Mouse (Mus musculus) forebrain, embryonic 13.5 days (tissue): ENCODE data around the gene Cdc42ep2. TPM values are rescaled to one million over a fixed set of nuclear protein-coding genes. Genes with fewer than 3 reads are reported as not detected.
A peak's percentile ranks its signal among the peaks of the same experiment; 100 is the strongest.
"Not testable (repeated sequence)": the region's sequence is repeated elsewhere in the genome, so short reads cannot be mapped to it uniquely, and the experiment has no call there.

Experiments used
- ATAC-seq: fragments of 200-750 bp; cut with Nextera tagmentation; 2 replicates; pipeline ENCODE4 v1.8.0; 2017
- H3K27ac ChIP-seq: fragments of 300-500 bp; sonication (generic); 2 replicates; pipeline ENCODE4 v1.5.1; 2015; ENCODE audit warnings: inconsistent platforms, mild to moderate bottlenecking, moderate library complexity
- H3K27me3 ChIP-seq: fragments of 300-500 bp; sonication (generic); 2 replicates; pipeline ENCODE4 v1.6.1; 2015; ENCODE audit warnings: mild to moderate bottlenecking, inconsistent platforms
- H3K36me3 ChIP-seq: fragments of 300-500 bp; sonication (generic); 2 replicates; pipeline ENCODE4 v1.6.1; 2015; ENCODE audit warnings: mild to moderate bottlenecking, inconsistent platforms; ENCODE audit not compliant: poor library complexity, severe bottlenecking
- H3K4me1 ChIP-seq: fragments of 300-500 bp; sonication (generic); 2 replicates; pipeline ENCODE4 v1.6.1; 2015; ENCODE audit warnings: inconsistent platforms
- H3K4me2 ChIP-seq: fragments of 300-500 bp; sonication (generic); 2 replicates; pipeline ENCODE4 v1.6.1; 2015; ENCODE audit warnings: inconsistent platforms, mild to moderate bottlenecking, moderate library complexity
- H3K4me3 ChIP-seq: fragments of 300-500 bp; sonication (generic); 2 replicates; pipeline ENCODE4 v1.5.1; 2015; ENCODE audit warnings: mild to moderate bottlenecking, inconsistent platforms
- H3K9ac ChIP-seq: fragments of 300-500 bp; sonication (generic); 2 replicates; pipeline ENCODE4 v1.6.1; 2015; ENCODE audit warnings: mild to moderate bottlenecking, inconsistent platforms
- H3K9me3 ChIP-seq: fragments of 300-500 bp; sonication (generic); replicated peaks from 2 replicates; pipeline ENCODE4 v1.6.1; 2016; ENCODE audit warnings: inconsistent platforms
- WGBS: fragments of 180-500 bp; shearing (Covaris S2); methylation state at CpG from one replicate; pipeline ENCODE4 v1.1.7; 2015; 5-methylcytosine and 5-hydroxymethylcytosine counted together
- polyA plus RNA-seq: library from polyadenylated mRNA; unstranded; fragments of >200 nt; fragmentation: Nextera tagmentation; extraction: Ambion mirVana; gene quantifications from 2 replicates; pipeline ENCODE4 v1.2.1, GENCODE M21; 2015

The Cdc42ep2 gene
- polyA plus RNA-seq, 1 experiment from 2014 or later = 4.2 TPM

DNA sequence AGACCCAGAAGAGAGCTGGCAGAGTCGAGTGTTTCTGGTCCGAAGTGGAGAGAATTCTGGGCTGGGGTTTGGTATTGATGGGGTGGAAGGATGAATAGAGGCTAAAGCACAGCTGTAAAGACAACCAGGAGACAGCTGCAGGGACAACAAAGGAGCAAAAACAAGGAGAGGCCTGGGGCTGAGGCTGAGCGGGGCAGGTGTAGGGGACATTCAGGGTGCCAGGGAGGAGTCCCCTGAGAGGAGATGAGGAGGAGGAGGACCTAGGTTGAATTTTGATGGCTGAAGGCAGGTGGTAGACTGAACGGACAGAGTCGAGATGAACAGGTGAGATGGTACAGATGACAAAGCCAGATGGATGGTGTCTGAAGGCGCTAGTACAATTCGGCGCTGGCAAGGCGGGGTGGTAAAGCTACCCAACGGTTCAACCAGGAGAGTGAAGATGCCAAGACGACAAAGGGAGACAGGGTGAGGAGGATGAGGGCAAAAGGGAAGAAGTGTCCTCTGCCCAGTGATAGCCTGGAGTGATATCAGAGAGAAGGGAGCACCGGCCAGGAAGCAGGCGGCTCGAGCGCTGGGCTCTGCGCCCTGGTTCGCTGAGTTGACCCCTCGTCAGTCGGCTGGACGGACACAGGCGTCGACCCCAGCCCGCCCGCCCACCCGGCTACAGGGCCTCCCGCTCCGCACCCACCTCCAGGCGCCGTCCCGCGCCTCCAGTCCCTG lies 31.2 kb downstream of the Cdc42ep2 start:
- peaks cover 41% of the 10 kb centered on the region for H3K36me3 ChIP-seq
- ATAC-seq = no peak; the same call in 1 of the 2 replicates
- WGBS = 12% methylated on average over 16 of the region's 31 CpGs

DNA sequence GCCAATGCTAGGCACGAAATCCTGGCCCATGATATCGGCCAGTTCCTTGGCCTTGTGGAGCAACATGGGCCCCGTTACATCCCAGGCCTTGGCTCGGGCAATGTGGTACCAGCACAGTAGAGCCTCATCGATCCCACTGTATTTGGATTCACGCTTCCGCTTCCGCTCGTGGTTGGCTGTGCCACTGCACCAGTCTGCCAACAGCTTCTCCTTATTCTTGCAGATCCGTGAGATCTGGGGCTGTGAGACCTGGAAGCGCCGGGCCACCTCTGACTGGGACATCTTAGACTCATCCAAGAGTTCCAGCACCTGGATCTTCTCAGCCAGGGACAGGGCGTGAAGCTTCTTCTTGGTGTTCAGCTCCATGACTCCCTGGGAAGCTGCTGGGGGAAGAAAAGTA lies 31.9 kb downstream of the Cdc42ep2 start:
- Histone ChIP-seq H3K4me1 (peaks cover 37% of the 10 kb centered on the region), H3K36me3 (peaks cover 36% of the 10 kb centered on the region), H3K27me3 (no peaks in the 10 kb centered on the region), H3K9ac (peak overlapping the region; percentile 88), H3K9me3 (no peaks in the 10 kb centered on the region), H3K27ac (0 out of 2 replicates have a peak overlapping the region, but pooled peaks have one; percentile 31), H3K4me3 (peak overlapping the region; percentile 64), H3K4me2 (peak overlapping the region; percentile 77)
- WGBS = 94% methylated on average over 13 of the region's 13 CpGs
- no peak for ATAC-seq

More for the DNA sequence above, 31.2 kb downstream of the Cdc42ep2 start:
- Histone ChIP-seq H3K27me3 (no peaks in the 10 kb centered on the region), H3K9ac (peak overlapping the region; percentile 88), H3K4me1 (peaks cover 37% of the 10 kb centered on the region), H3K4me3 (peak overlapping the region; percentile 64), H3K27ac (peak overlapping the region; percentile 57), H3K4me2 (peak overlapping the region; percentile 77), H3K9me3 (no peaks in the 10 kb centered on the region)

DNA sequence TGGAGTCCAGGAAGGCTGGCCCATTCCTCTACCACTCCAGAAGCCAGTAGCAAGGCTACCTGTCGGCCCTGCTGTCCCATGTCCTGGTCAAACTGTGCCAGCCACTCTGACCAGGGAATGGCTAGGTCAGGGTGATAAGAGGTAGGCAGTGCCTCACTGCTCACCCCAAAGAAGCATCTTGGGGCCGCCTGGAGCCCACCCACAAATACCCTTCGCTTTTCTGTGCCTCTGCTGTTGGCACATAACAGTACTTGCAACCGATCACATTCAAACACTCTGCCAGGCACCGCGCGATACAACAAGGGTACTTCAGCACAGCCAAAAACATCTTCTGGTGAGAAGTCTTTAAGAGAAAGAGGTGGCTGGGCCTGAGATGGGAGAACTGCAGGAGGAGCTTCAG lies 32.4 kb downstream of the Cdc42ep2 start:
- no peak for ATAC-seq
- H3K4me2 ChIP-seq = peak overlapping the region; percentile 77
- no peaks in the 10 kb centered on the region for H3K9me3 ChIP-seq
- no peak overlapping the region for H3K9ac ChIP-seq
- no peaks in the 10 kb centered on the region for H3K27me3 ChIP-seq
- H3K4me1 ChIP-seq = peaks cover 37% of the 10 kb centered on the region
- peaks cover 31% of the 10 kb centered on the region for H3K36me3 ChIP-seq
- H3K4me3 ChIP-seq = peak overlapping the region; percentile 64
- no peak overlapping the region for H3K27ac ChIP-seq
- WGBS = 94% methylated on average over 7 of the region's 7 CpGs

DNA sequence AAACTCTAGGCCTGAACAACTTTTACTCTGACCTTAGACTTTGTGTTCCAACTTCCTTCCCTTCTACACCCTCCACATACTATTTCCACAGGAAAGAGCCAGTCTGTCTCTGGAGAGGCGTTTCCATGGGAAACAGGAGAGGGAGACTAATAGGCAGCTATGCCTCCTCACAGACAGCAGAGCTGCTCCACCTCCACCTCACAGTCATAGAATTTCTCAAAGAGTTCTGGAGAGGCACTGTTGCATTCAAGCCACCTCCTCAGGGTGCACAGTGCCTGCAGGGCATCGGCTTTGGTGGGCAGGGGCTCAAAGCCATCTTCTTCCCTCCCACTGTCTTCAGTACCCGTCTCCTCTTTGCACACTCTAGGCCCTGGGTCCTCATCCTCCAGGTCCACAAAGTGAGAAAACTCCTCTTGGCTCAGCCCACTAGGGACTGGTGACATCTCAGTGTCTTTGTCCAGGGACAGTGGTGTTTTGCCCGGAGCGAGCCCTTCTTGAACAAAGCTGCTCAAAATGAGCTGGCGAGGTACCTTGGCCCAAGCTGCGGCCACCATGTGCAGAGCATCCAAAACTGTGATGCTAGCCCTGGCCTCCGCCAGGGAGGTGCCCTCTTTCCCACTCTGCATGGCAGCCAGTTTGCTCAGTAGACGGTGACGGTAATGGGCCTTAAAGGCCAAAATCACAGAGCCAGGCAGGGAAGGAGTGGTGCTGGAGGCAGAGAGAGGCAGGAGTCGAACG lies 32.9 kb downstream of the Cdc42ep2 start:
- WGBS = 93% methylated on average over 12 of the region's 12 CpGs
- no peak for ATAC-seq

GRCm38 (mm10) chr19:5889211-5889610 lies 35.4 kb downstream of the Cdc42ep2 start:
- Histone ChIP-seq H3K9ac (no peak overlapping the region), H3K4me2 (no peak overlapping the region), H3K36me3 (peaks cover 16% of the 10 kb centered on the region), H3K4me3 (no peak overlapping the region), H3K9me3 (no peaks in the 10 kb centered on the region), H3K27me3 (no peaks in the 10 kb centered on the region), H3K4me1 (peaks cover 31% of the 10 kb centered on the region), H3K27ac (no peak overlapping the region)
- WGBS = 87% methylated on average over 4 of the region's 4 CpGs
- no peak for ATAC-seq

More for the DNA sequence above, 32.9 kb downstream of the Cdc42ep2 start:
- Histone ChIP-seq H3K4me3 (no peak overlapping the region), H3K4me2 (no peak overlapping the region), H3K4me1 (peaks cover 37% of the 10 kb centered on the region), H3K27me3 (no peaks in the 10 kb centered on the region), H3K27ac (no peak overlapping the region), H3K36me3 (peaks cover 27% of the 10 kb centered on the region), H3K9ac (peak overlapping the region; percentile 17; the same call in 1 of the 2 replicates), H3K9me3 (no peaks in the 10 kb centered on the region)

- peaks cover 16% of the 10 kb centered on the region for H3K4me1 ChIP-seq
- no peaks in the 10 kb centered on the region for H3K27me3 ChIP-seq
- no peak for ATAC-seq
- no peak overlapping the region for H3K27ac ChIP-seq
- H3K36me3 ChIP-seq = peaks cover 11% of the 10 kb centered on the region
- 79% methylated on average over 3 of the region's 3 CpGs for WGBS
- H3K9me3 ChIP-seq = no peaks in the 10 kb centered on the region
- H3K9ac ChIP-seq = no peak overlapping the region
- no peak overlapping the region for H3K4me2 ChIP-seq
- H3K4me3 ChIP-seq = no peak overlapping the region
Observed at GRCm38 (mm10) chr19:5887234-5887815, 37.3 kb downstream of the Cdc42ep2 start.

DNA sequence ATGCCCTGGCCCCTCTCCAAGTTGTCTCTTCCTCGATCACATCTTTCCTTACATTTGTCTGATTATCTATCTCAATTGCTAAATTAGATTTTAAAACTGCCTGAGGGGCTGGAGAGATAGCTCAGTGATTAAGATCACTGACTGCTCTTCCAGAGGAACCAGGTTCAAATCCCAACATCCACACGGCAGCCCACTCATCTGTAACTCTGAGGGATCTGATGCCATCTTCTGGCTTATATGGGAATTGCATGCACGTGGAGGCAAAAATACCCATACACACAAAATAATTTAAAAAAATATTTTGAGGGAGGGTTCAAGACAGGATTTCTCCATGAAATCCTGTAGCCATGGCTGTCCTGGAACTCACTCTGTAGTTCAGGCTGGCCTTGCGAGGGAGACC lies 38.8 kb downstream of the Cdc42ep2 start:
- Histone ChIP-seq H3K36me3 (no peaks in the 10 kb centered on the region), H3K9me3 (no peaks in the 10 kb centered on the region), H3K27me3 (no peaks in the 10 kb centered on the region), H3K4me1 (peaks cover 6% of the 10 kb centered on the region; the same call in 1 of the 2 replicates), H3K4me2 (no peak overlapping the region), H3K9ac (no peak overlapping the region), H3K27ac (no peak overlapping the region), H3K4me3 (no peak overlapping the region)
- ATAC-seq = no peak
- 55% methylated on average over 4 of the region's 4 CpGs for WGBS

GRCm38 (mm10) chr19:5883935-5884334 lies 40.7 kb downstream of the Cdc42ep2 start:
- no peaks in the 10 kb centered on the region for H3K36me3 ChIP-seq
- H3K4me1 ChIP-seq = no peaks in the 10 kb centered on the region
- no peak overlapping the region for H3K4me3 ChIP-seq
- H3K27me3 ChIP-seq = no peaks in the 10 kb centered on the region
- ATAC-seq = no peak
- H3K27ac ChIP-seq = no peak overlapping the region
- H3K4me2 ChIP-seq = no peak overlapping the region
- 56% methylated on average over 1 of the region's 1 CpGs for WGBS
- H3K9ac ChIP-seq = no peak overlapping the region
- H3K9me3 ChIP-seq = no peaks in the 10 kb centered on the region

- H3K27ac ChIP-seq, H3K4me1 ChIP-seq, H3K9me3 ChIP-seq, H3K4me3 ChIP-seq, ATAC-seq, H3K4me2 ChIP-seq, H3K27me3 ChIP-seq, H3K9ac ChIP-seq, H3K36me3 ChIP-seq: not testable (repeated sequence)
- WGBS = 90% methylated on average over 5 of the region's 5 CpGs
Observed at GRCm38 (mm10) chr19:5882079-5882478, 42.5 kb downstream of the Cdc42ep2 start.

DNA sequence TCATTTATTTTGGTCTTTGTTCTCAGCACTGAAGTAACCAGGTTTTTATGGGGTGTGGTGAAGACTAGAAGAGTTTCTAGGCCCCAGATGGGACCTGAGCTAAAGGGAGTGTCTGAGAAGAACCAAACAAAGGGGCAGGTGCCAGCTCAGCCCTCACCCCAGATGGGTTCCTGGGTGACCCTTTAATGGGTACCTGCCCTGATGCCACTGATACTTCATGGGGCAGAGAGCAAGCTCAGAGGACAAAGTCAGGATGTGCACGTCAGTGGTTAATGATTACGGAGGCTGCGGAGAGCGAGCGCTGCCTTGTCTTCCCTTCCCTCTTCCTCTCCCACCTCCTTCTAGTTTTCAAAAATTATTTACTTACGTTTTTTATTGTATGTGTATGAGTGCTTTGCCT lies 43.5 kb downstream of the Cdc42ep2 start:
- no peak for ATAC-seq
- H3K4me1 ChIP-seq = peaks cover 7% of the 10 kb centered on the region; the same call in 1 of the 2 replicates
- 94% methylated on average over 6 of the region's 6 CpGs for WGBS
- no peaks in the 10 kb centered on the region for H3K36me3 ChIP-seq
- H3K27me3 ChIP-seq = no peaks in the 10 kb centered on the region
- no peak overlapping the region for H3K4me3 ChIP-seq
- H3K4me2 ChIP-seq = no peak overlapping the region
- no peaks in the 10 kb centered on the region for H3K9me3 ChIP-seq
- H3K9ac ChIP-seq = no peak overlapping the region
- no peak overlapping the region for H3K27ac ChIP-seq

DNA sequence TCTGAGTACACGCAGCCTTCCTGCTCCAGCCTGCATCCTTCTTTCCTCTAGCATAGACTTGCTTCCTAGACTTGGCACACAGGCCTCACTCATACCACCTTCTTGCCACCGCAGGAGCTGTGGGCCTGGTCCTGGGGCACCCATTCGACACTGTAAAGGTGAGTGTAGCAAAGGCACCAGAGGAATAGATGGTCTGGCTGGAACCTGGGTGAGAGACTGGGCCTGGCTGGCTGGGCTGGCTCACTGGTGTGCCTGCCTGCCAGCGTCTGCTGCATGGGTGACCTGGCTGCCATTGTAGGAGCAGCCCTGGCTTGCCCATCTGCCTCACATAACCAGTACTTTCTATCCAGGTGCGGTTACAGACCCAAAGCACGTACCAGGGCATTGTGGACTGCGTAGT lies 44.9 kb downstream of the Cdc42ep2 start:
- 95% methylated on average over 7 of the region's 7 CpGs for WGBS
- Histone ChIP-seq H3K4me3 (no peak overlapping the region), H3K9ac (no peak overlapping the region), H3K4me1 (peaks cover 14% of the 10 kb centered on the region), H3K27ac (no peak overlapping the region), H3K4me2 (no peak overlapping the region), H3K27me3 (no peaks in the 10 kb centered on the region), H3K9me3 (no peaks in the 10 kb centered on the region), H3K36me3 (no peaks in the 10 kb centered on the region)
- no peak for ATAC-seq

DNA sequence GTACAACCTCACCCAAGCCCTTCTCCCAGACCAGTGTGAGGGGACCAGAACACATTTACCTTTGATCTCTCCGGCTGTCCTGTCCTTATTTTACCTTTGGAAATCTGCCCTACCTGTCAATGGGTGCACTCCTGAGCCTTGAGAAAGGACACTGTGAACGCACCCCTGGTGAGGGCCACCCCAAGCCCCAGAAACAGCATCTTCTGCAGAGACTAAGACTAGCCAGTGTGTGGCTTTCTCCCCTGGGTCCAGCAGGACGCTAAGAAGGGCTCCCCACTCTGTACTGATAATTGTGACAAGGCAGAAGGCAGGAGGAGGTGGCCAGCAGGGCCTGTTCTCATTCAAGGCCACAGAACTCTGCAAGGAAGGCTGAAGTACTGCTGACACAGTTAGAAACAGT lies 45.7 kb downstream of the Cdc42ep2 start:
- peaks cover 22% of the 10 kb centered on the region for H3K4me1 ChIP-seq
- H3K9me3 ChIP-seq = no peaks in the 10 kb centered on the region
- H3K4me3 ChIP-seq = no peak overlapping the region
- no peak for ATAC-seq
- H3K27me3 ChIP-seq = no peaks in the 10 kb centered on the region
- no peak overlapping the region for H3K9ac ChIP-seq
- H3K27ac ChIP-seq = no peak overlapping the region
- H3K4me2 ChIP-seq = no peak overlapping the region
- 76% methylated on average over 3 of the region's 3 CpGs for WGBS
- no peaks in the 10 kb centered on the region for H3K36me3 ChIP-seq
